Mouse (Mus musculus): ENCODE data around the gene Plch1. TPM values are rescaled to one million over a fixed set of nuclear protein-coding genes. Genes with fewer than 3 reads are reported as not detected.
A peak's percentile ranks its signal among the peaks of the same experiment; 100 is the strongest.

Plch1 gene
- total RNA-seq, 2 experiments from 2014 or later: 7.7 to 9.1 TPM

DNA sequence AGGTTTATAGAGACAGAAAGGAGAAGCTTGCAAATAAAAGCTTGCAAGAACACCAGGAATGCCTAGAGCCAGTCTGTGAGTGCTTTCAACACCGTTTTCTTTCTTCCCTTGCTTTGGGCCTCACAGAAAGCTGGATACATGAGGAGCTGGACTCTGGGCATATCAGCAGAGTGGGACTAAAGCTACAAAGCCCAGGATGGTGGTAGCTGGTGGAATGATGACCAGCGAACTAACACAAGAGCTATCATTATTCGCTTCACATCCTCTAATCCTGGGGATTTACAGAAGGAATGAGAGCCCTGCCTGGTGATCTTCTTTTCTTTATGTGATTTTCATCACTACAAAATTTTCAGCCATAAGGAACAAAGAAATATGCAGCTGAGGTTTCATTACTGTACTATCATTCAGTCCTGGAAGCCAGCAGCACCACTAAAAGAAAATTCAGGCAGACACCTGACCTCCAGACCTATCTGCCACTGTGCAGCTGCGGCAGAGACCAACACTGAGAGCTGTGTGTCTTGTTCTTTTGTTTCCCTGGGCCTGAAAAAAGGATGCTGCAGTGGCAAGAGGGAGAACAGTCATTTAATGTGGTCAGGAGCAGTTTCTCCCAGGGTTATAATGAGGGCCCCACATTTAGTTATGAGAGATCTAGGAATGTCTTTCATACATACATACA is 172.5 kb downstream of the Plch1 start:
- no peak for DNase-seq (ENCODE audit: low spot score in 2 of 2)

DNA sequence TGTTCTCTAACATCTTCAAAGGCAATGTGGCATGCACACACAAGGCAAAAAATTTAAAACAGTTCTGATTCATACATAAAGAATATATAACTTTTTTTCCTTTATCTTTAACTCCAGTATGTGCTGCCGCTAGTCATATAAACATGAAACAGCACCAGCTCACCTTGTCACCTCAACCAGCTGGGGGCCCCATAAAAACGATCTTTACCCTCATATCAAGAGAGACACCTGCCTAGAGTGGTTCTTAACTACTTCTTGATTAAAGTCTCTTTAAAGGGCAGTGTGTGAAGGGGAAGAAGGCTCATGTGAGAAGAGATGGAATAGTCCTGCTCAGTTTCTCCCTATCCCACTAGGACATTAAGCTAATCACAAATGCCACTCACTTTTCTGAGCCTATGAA is 205.6 kb downstream of the Plch1 start:
- no peak for DNase-seq (ENCODE audit: low spot score in 2 of 2)

DNA sequence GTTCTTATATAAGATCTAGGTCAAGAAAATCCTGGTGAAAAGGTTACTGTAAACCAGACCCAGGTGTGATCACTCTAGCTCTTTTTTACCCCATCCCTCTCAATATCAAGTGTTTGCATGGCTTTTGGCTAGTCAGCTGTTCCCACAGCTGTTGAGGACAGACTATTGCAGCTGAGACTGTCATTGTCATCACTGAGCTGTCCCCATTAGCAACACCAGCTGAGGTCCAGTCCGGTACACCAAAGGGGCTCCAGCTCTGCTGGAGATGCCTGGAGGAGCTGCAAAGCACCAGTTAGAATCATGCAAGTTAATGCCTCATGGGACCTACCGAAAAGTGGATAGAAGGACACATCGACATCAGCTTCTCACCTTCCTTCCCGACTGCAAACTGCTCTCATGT is 206.5 kb downstream of the Plch1 start:
- DNase-seq (ENCODE audit: low spot score in 2 of 2): no peak

GRCm38 (mm10) chr3:63668779-63669178 is 230.5 kb downstream of the Plch1 start:
- no peak for DNase-seq (ENCODE audit: low spot score in 2 of 2)

DNA sequence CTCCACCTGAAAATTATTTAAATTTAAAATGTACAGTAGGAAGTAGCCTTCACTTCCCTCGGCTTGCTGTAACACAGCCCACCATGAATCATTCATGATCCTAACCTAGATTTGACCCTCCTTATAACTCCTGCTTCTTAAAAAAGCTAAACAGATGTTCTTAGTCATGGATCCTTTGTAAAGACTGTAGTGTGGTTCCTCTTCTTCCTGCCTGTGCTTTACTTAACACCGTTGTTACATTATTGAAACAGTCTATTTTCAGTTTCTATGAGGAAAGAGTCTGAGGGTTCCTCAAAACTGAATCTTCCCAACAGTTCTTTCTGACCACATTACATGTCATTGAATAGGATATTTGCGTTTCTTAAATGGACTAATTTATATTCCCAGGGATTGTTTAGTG is 234.0 kb downstream of the Plch1 start:
- DNase-seq (ENCODE audit: low spot score in 2 of 2): no peak

DNA sequence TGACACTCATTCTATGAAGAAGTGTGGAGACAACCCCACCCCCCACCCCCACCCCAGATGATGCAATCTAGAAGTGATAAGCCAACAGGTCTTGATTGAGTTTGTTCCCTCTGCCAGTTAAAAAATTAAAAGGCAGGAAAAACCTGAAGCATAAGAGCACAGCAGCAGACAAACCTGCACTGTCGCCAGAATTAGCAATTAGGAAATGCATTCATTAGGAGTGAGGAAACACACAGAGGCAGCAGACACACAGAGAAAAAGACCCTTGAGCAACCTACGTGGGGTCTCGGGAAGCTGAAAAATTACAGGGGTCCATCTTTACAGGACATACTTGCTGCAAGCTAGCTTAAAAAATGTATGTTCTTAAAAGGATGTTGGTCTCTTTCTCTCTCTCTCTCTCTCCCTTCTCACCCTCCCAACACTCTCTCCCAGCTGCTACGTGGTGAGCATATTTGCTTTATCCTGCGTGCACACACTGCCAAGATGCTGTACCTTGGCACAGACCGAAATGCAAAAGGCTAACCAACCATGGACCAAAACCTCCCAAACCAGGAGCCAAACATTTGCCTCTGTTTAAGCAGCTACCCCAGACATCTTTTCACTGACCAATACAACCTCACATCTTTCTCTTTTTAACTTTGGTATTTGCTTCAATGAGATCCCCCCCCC is 234.6 kb downstream of the Plch1 start:
- peak; percentile 41 to 54 for DNase-seq (ENCODE audit: low spot score in 2 of 2)

Other genes starting within 250 kb of the Plch1 start
- gene E130311K13Rik, start 30.0 kb upstream of the Plch1 start, total RNA-seq (2021): 10 to 100 TPM; 11.7 to 12.5 TPM
- gene Slc33a1, start 65.3 kb upstream of the Plch1 start, total RNA-seq (2021): 10 to 100 TPM; 25.5 to 28.3 TPM
- 10 to 100 TPM; 38.6 to 39.0 TPM for gene Gmps, start 76.6 kb upstream of the Plch1 start, total RNA-seq (2021)
- gene Vmn2r1, start 182.1 kb upstream of the Plch1 start, total RNA-seq (2021): under 1 TPM; 0.53 to 0.74 TPM
- not detected for gene Vmn2r2, start 242.5 kb upstream of the Plch1 start, total RNA-seq (2021)

All from layer of hippocampus, postnatal 14 days (tissue).